Mouse (Mus musculus) heart, postnatal 14 days (tissue): ENCODE data around the gene Ulk1. TPM values are rescaled to one million over a fixed set of nuclear protein-coding genes. Genes with fewer than 3 reads are reported as not detected.
A peak's percentile ranks its signal among the peaks of the same experiment; 100 is the strongest.
"Not testable (repeated sequence)": the region's sequence is repeated elsewhere in the genome, so short reads cannot be mapped to it uniquely, and the experiment has no call there.

Experiments used
- DNase-seq, 2 experiments: peaks; one replicate each; pipeline ENCODE4 v3.0.0; 2021 to 2022
- intact Hi-C: fragments of 180-260 bp; cut with DNase I; formaldehyde crosslinking; loops from one replicate; pipeline ENCODE4 v1.15.1; 2025
- total RNA-seq, 2 experiments: library from RNA; stranded (reverse); gene quantifications; 2 replicates each; pipeline ENCODE4 v1.2.3; 2021

Gene Ulk1
- total RNA-seq, 2 experiments from 2014 or later, result 76.1 to 76.9 TPM

GRCm38 (mm10) chr5:110774511-110774910 lies 35.4 kb downstream of the Ulk1 start:
- DNase-seq, result no peak
- intact Hi-C loops, result no loop called here

GRCm38 (mm10) chr5:110772945-110773344 lies 37.0 kb downstream of the Ulk1 start:
- intact Hi-C loops, DNase-seq: not testable (repeated sequence)

GRCm38 (mm10) chr5:110770448-110771158 lies 39.3 kb downstream of the Ulk1 start, which contains the start of gene Ep400:
Gene Ep400, minus strand, starts transcription at chr5:110770717.
- DNase-seq, result peak; percentile 100
- intact Hi-C loops, result no loop called here

- intact Hi-C loops, result no loop called here
- DNase-seq, result peak in 1 of 2 experiments; percentile 58
These were observed 39.9 kb downstream of the Ulk1 start for GRCm38 (mm10) chr5:110770031-110770445.

- no peak for DNase-seq
- intact Hi-C loops, result no loop called here
These were observed 40.6 kb downstream of the Ulk1 start for GRCm38 (mm10) chr5:110769272-110769671.

- DNase-seq, result no peak
- intact Hi-C loops, result no loop called here
These were observed 46.0 kb downstream of the Ulk1 start for GRCm38 (mm10) chr5:110763890-110764289.

GRCm38 (mm10) chr5:110745021-110745420 lies 64.9 kb downstream of the Ulk1 start:
- DNase-seq, result no peak
- intact Hi-C loops, result no loop called here

- intact Hi-C loops, result no loop called here
- DNase-seq, result no peak
These were observed 70.2 kb downstream of the Ulk1 start for GRCm38 (mm10) chr5:110739496-110740275.

GRCm38 (mm10) chr5:110735606-110736005 lies 74.3 kb downstream of the Ulk1 start:
- no peak for DNase-seq
- intact Hi-C loops, result no loop called here

Other genes starting within 250 kb of the Ulk1 start
- gene Noc4l, start 156.7 kb downstream of the Ulk1 start, total RNA-seq, result 10 to 100 TPM; 12.6 to 13.3 TPM
- 1 to 10 TPM; 7.7 to 8.3 TPM for gene Ddx51, start 156.6 kb downstream of the Ulk1 start, total RNA-seq
- gene Ep400, start 39.4 kb downstream of the Ulk1 start, total RNA-seq, result 10 to 100 TPM; 46.6 TPM
- 10 to 100 TPM; 15.3 to 15.4 TPM for gene Pus1, start 29.4 kb downstream of the Ulk1 start, total RNA-seq
- 10 to 100 TPM; 16.4 to 20.7 TPM for gene Hscb, start 29.7 kb upstream of the Ulk1 start, total RNA-seq
- 1 to 10 TPM; 4.0 to 5.2 TPM for gene Chek2, start 29.9 kb upstream of the Ulk1 start, total RNA-seq
- 10 to 100 TPM; 20.5 to 21.6 TPM for gene Ttc28, start 69.7 kb upstream of the Ulk1 start, total RNA-seq